Mouse (Mus musculus): ENCODE measurements at regions not wholly inside any gene's neighbourhood (a gene's known extent, or its start where the extent isn't known, plus 50 kb on each side); places are given as distances from the start of the nearest gene placed in this dataset.

DNA sequence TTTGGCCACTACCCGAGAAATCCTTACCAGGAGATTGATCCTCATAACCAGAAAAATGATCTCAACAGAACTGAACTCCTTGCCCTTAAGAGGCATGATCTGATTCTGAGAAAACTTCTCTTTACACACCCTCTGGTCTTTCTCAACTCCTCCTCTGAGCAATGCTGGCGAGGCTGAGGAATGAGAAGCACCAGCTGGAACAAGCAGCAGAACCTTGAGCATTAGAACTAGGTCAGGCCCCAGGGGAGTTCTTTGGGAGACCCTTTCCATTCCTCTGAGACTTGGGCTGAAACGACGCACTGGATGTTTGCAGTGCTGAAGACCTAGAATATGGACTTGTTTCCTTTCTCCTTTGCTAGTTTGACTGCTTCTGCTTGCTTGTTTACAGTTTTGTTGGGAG lies 224.6 kb upstream of the Ar start:
- DNase-seq: peak; percentile 28 to 48

- DNase-seq: peak; percentile 1 to 38
Measured at GRCm38 (mm10) chrX:97924361-97924760, 224.2 kb upstream of the Ar start.

DNA sequence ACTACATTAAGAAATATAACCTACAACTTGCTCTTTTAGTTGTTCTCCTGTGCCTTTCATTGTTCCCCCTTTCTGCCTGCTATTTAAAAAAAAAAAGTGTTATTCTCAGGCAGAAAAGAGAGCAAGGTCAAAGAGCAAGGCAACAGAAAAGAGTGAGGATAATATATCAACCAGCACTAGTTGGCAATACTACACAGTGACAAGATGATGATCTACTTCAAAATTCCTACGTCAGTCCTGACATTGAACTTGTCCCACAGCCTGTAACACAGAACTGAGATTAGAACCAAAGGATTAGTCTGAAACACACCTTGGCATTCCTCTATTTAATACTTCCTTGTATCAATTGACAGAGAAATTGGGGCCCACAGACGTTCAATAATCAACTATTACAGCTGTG lies 222.8 kb upstream of the Ar start:
- DNase-seq: no peak
